Mouse (Mus musculus) stomach, embryonic 16.5 days (tissue): ENCODE data around the gene Nap1l1. TPM values are rescaled to one million over a fixed set of nuclear protein-coding genes. Genes with fewer than 3 reads are reported as not detected.

Experiments
- ATAC-seq: fragments of 200-750 bp; cut with Nextera tagmentation; 2 replicates; pipeline ENCODE4 v1.8.0; 2017; ENCODE audit warnings: moderate number of reproducible peaks, moderate TSS enrichment; ENCODE audit not compliant: insufficient read depth, low FRiP score
- H3K27ac ChIP-seq: fragments of 300-500 bp; sonication (generic); 2 replicates; pipeline ENCODE4 v1.5.1; 2014; ENCODE audit warnings: low read length
- H3K27me3 ChIP-seq: fragments of 300-500 bp; sonication (generic); 2 replicates; pipeline ENCODE4 v1.6.1; 2014; ENCODE audit warnings: low read length, control low read depth, mixed read lengths; ENCODE audit not compliant: control insufficient read depth, insufficient read depth
- H3K36me3 ChIP-seq: fragments of 300-500 bp; sonication (generic); 2 replicates; pipeline ENCODE4 v1.6.1; 2014; ENCODE audit warnings: low read length; ENCODE audit not compliant: control insufficient read depth, insufficient read depth
- H3K4me1 ChIP-seq: fragments of 300-500 bp; sonication (generic); 2 replicates; pipeline ENCODE4 v1.6.1; 2014; ENCODE audit warnings: low read length, control low read depth, mixed read lengths; ENCODE audit not compliant: control insufficient read depth, insufficient read depth
- H3K4me2 ChIP-seq: fragments of 300-500 bp; sonication (generic); 2 replicates; pipeline ENCODE4 v1.6.1; 2014; ENCODE audit warnings: low read depth, low read length, mixed read lengths
- H3K4me3 ChIP-seq: fragments of 300-500 bp; sonication (generic); replicated peaks from 2 replicates; pipeline ENCODE4 v1.5.1; 2014; ENCODE audit warnings: mild to moderate bottlenecking, low read length
- H3K9ac ChIP-seq: fragments of 300-500 bp; sonication (generic); 2 replicates; pipeline ENCODE4 v1.6.1; 2014; ENCODE audit warnings: low read length
- H3K9me3 ChIP-seq: fragments of 300-500 bp; sonication (generic); replicated peaks from 2 replicates; pipeline ENCODE4 v1.6.1; 2016; ENCODE audit warnings: low read length, control low read depth; ENCODE audit not compliant: control insufficient read depth
- WGBS: fragments of 180-500 bp; shearing (Covaris S2); extraction: QIAGEN DNeasy Blood & Tissue Kit; methylation state at CpG from one replicate; pipeline ENCODE4 v1.1.7; 2014; 5-methylcytosine and 5-hydroxymethylcytosine counted together
- polyA plus RNA-seq: library from polyadenylated mRNA; unstranded; fragments of >200 nt; fragmentation: Nextera tagmentation; extraction: Ambion mirVana; gene quantifications from 2 replicates; pipeline ENCODE4 v1.2.1, GENCODE M21; 2015

Gene Nap1l1
- polyA plus RNA-seq, 1 experiment from 2014 or later: 180 TPM

DNA sequence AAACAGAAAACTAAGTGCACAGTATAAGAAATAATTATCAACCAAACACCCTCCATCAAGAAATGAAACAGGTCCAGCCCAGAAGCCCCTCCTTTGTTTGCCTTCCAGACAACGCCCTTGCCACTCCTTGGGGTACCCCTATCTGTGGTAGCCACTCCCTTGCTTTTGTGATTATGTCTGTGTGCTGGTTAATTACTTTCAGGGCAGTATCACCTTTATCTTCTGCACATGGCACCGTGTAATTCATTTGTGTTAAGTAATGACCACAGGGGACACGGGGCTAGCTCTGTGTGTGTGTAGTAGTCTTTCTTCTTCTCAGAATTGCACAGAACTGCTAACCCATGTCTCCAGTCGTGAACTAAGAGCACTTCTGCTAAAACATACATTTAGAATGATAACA lies 72.6 kb downstream of the Nap1l1 start:
- 54% methylated on average over 4 of the region's 4 CpGs for WGBS
- H3K4me2 ChIP-seq: no peak overlapping the region
- H3K9ac ChIP-seq: no peak overlapping the region
- no peak overlapping the region for H3K4me3 ChIP-seq
- no peaks in the 10 kb centered on the region for H3K27me3 ChIP-seq
- H3K9me3 ChIP-seq: no peaks in the 10 kb centered on the region
- H3K4me1 ChIP-seq: peaks cover 18% of the 10 kb centered on the region
- no peak overlapping the region for H3K27ac ChIP-seq
- ATAC-seq: peak; percentile 82
- no peaks in the 10 kb centered on the region for H3K36me3 ChIP-seq

Other genes with a start within 250 kb of the Nap1l1 start
- gene Bbs10, start 174.5 kb upstream of the Nap1l1 start, polyA plus RNA-seq: 4.0 and 4.4 TPM in 2 replicates
- 44.4 and 50.7 TPM in 2 replicates for gene Phlda1, start 33.1 kb downstream of the Nap1l1 start, polyA plus RNA-seq